ENCODE assay signal across 9 mouse cellular contexts in the genomic region with DNA sequence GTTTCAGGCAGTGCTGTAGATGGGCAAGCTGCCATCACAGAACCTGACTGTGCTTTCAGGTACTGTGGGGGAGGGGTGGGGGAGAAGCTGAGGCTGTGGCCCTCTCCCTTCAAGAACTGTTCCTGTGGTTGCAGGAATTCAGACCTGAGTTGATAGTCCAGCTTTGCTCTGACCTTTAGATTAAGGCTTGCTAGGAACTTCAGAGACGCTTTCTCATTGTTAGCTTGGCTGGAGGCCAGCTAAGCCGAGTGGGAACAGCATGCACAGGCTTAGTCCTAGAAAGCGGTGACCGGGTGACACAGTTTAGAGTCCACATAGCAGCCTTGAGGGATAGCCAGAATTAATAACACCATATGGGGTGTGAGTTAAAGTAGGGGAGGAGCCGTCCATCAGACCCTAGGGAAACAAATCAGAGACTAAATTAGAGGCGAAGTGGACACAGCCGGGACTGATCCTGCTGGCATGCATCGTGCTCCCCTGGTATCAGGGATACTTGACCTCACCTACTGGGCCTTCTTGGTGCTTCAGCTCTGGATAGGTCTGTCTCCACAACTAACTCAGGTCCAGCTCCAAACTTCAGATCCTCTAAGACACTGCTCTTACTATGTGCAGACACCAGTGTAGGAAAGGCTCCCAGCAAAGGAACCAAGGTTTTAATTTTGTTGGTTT.
DNase-seq lines count a peak whose midpoint lies in the region; ATAC-seq and TF ChIP-seq lines count a peak whose summit lies in the region.
"Had no signal": no experiment of that assay in that cellular context is flagged by ENCODE, and none has a peak within 500 bp of the region (broad histone marks: within the 10 kb centered on the region; RNA-seq: fewer than 3 reads in every experiment).

No protein-coding gene starts in this region.

- 30% methylated on average over 8 of the region's 8 CpGs for WGBS in liver, adult 2 months
- WGBS in liver, embryonic 11.5 days: 82% methylated on average over 8 of the region's 8 CpGs
- WGBS in hindbrain, embryonic 16.5 days: 31% methylated on average over 8 of the region's 8 CpGs
- 26% methylated on average over 8 of the region's 8 CpGs for WGBS in lung, embryonic 15.5 days
- 32% methylated on average over 8 of the region's 8 CpGs for WGBS in stomach, embryonic 16.5 days

- DNase-seq in liver, adult 2 months (ENCODE audit: extremely low read depth, low read depth, low spot score): peak; percentile 76
- DNase-seq in liver, embryonic 11.5 days (ENCODE audit: low spot score): no peak
- peak; percentile 43 for DNase-seq in cerebellum, postnatal 36 days
- DNase-seq in layer of hippocampus, postnatal 14 days (ENCODE audit: low spot score in 2 of 2): no peak
- no peak for DNase-seq in thymus, postnatal 4 days

- no peak for TF ChIP-seq CTCF in liver, adult 2 months (IDR thresholded peaks at IDR 0.05; ENCODE audit: low read depth, low read length)

- no peak overlapping the region for H3K4me2 ChIP-seq in liver, embryonic 11.5 days
- H3K4me2 ChIP-seq in hindbrain, embryonic 16.5 days (ENCODE audit: low read length): peak overlapping the region; percentile 31; the same call in 1 of the 2 replicates
- peak overlapping the region; percentile 11 for H3K4me2 ChIP-seq in lung, embryonic 15.5 days
- no peak overlapping the region for H3K4me2 ChIP-seq in stomach, embryonic 16.5 days (ENCODE audit: low read depth, low read length)
- H3K4me2 ChIP-seq: embryonic facial prominence, embryonic 12.5 days had no signal

- H3K27ac ChIP-seq in liver, adult 2 months (replicated peaks; ENCODE audit: insufficient read depth, low read depth, low read length): no peak overlapping the region
- no peak overlapping the region for H3K27ac ChIP-seq in liver, embryonic 11.5 days (ENCODE audit: low read depth, low read length)
- H3K27ac ChIP-seq in hindbrain, embryonic 16.5 days (ENCODE audit: low read depth, low read length): no peak overlapping the region
- H3K27ac ChIP-seq in lung, embryonic 15.5 days: no peak overlapping the region
- H3K27ac ChIP-seq in stomach, embryonic 16.5 days (ENCODE audit: low read length): no peak overlapping the region
- H3K27ac ChIP-seq: embryonic facial prominence, embryonic 12.5 days had no signal

- TF ChIP-seq POLR2A in liver, adult 2 months (IDR thresholded peaks at IDR 0.05; ENCODE audit: extremely low read depth, insufficient read depth, low read length): no peak

- H3K9me3 ChIP-seq in liver, embryonic 11.5 days (ENCODE audit: control insufficient read depth, low read length): no peaks in the 10 kb centered on the region
- no peaks in the 10 kb centered on the region for H3K9me3 ChIP-seq in hindbrain, embryonic 16.5 days (ENCODE audit: control insufficient read depth, low read length)
- no peaks in the 10 kb centered on the region for H3K9me3 ChIP-seq in lung, embryonic 15.5 days
- no peaks in the 10 kb centered on the region for H3K9me3 ChIP-seq in stomach, embryonic 16.5 days (replicated peaks; ENCODE audit: control insufficient read depth, low read length)
- H3K9me3 ChIP-seq: embryonic facial prominence, embryonic 12.5 days had no signal

- H3K27me3 ChIP-seq in liver, adult 2 months (ENCODE audit: control insufficient read depth, insufficient read depth, low read length): no peaks in the 10 kb centered on the region
- H3K27me3 ChIP-seq in liver, embryonic 11.5 days (replicated peaks; ENCODE audit: control insufficient read depth, insufficient read depth, low read length): no peaks in the 10 kb centered on the region
- H3K27me3 ChIP-seq in hindbrain, embryonic 16.5 days (replicated peaks; ENCODE audit: control insufficient read depth, insufficient read depth, low read length): no peaks in the 10 kb centered on the region
- no peaks in the 10 kb centered on the region for H3K27me3 ChIP-seq in lung, embryonic 15.5 days
- no peaks in the 10 kb centered on the region for H3K27me3 ChIP-seq in stomach, embryonic 16.5 days (ENCODE audit: control insufficient read depth, insufficient read depth, low read length)
- H3K27me3 ChIP-seq: embryonic facial prominence, embryonic 12.5 days had no signal

- no peaks in the 10 kb centered on the region for H3K36me3 ChIP-seq in liver, adult 2 months (ENCODE audit: control insufficient read depth, insufficient read depth, low read length)
- no peaks in the 10 kb centered on the region for H3K36me3 ChIP-seq in liver, embryonic 11.5 days (ENCODE audit: control insufficient read depth, insufficient read depth, low read length)
- no peaks in the 10 kb centered on the region for H3K36me3 ChIP-seq in hindbrain, embryonic 16.5 days (ENCODE audit: control insufficient read depth, insufficient read depth, low read length)
- H3K36me3 ChIP-seq in lung, embryonic 15.5 days: no peaks in the 10 kb centered on the region
- H3K36me3 ChIP-seq in stomach, embryonic 16.5 days (ENCODE audit: control insufficient read depth, insufficient read depth, low read length): no peaks in the 10 kb centered on the region
- H3K36me3 ChIP-seq: embryonic facial prominence, embryonic 12.5 days had no signal

- H3K4me3 ChIP-seq in liver, adult 2 months (ENCODE audit: insufficient read depth, low read depth, low read length): no peak overlapping the region
- no peak overlapping the region for H3K4me3 ChIP-seq in liver, embryonic 11.5 days (ENCODE audit: low read depth, low read length)
- H3K4me3 ChIP-seq in hindbrain, embryonic 16.5 days (ENCODE audit: low read length): no peak overlapping the region
- H3K4me3 ChIP-seq in lung, embryonic 15.5 days: no peak overlapping the region
- no peak overlapping the region for H3K4me3 ChIP-seq in stomach, embryonic 16.5 days (replicated peaks; ENCODE audit: low read length)
- H3K4me3 ChIP-seq: embryonic facial prominence, embryonic 12.5 days had no signal

- no peaks in the 10 kb centered on the region for H3K79me2 ChIP-seq in liver, adult 2 months (ENCODE audit: control insufficient read depth, insufficient read depth, low read length)

- no peak overlapping the region for H3K9ac ChIP-seq in liver, adult 2 months (ENCODE audit: low read depth, low read length)
- no peak overlapping the region for H3K9ac ChIP-seq in liver, embryonic 11.5 days (ENCODE audit: low read depth, low read length)
- H3K9ac ChIP-seq in hindbrain, embryonic 16.5 days (ENCODE audit: low read depth, low read length): no peak overlapping the region
- H3K9ac ChIP-seq in lung, embryonic 15.5 days: no peak overlapping the region
- H3K9ac ChIP-seq in stomach, embryonic 16.5 days (ENCODE audit: low read length): no peak overlapping the region
- H3K9ac ChIP-seq: embryonic facial prominence, embryonic 12.5 days had no signal

- H3K4me1 ChIP-seq in liver, adult 2 months (ENCODE audit: control insufficient read depth, insufficient read depth, low read length): peaks cover 2% of the 10 kb centered on the region; the same call in 1 of the 2 replicates
- H3K4me1 ChIP-seq in liver, embryonic 11.5 days (replicated peaks; ENCODE audit: control insufficient read depth, insufficient read depth, low read length): no peaks in the 10 kb centered on the region
- H3K4me1 ChIP-seq in hindbrain, embryonic 16.5 days (ENCODE audit: control insufficient read depth, insufficient read depth, low read depth, low read length): no peaks in the 10 kb centered on the region
- peaks cover 7% of the 10 kb centered on the region for H3K4me1 ChIP-seq in lung, embryonic 15.5 days
- H3K4me1 ChIP-seq in stomach, embryonic 16.5 days (ENCODE audit: control insufficient read depth, insufficient read depth, low read length): peaks cover 4% of the 10 kb centered on the region; the same call in 1 of the 2 replicates

- ATAC-seq in liver, embryonic 11.5 days (replicated peaks; ENCODE audit: low FRiP score): no peak; the same call in 1 of the 2 replicates
- ATAC-seq in hindbrain, embryonic 16.5 days: peak; percentile 88
- peak; percentile 81 for ATAC-seq in lung, embryonic 15.5 days (ENCODE audit: borderline replicate concordance, extremely low read depth, low FRiP score, low TSS enrichment)
- peak; percentile 94 for ATAC-seq in stomach, embryonic 16.5 days (ENCODE audit: insufficient read depth, low FRiP score)

Comparison
In these comparisons a context has a peak if more than half of its experiments do, and no peak if none do; other contexts are left out.
1. DNase-seq: peak in liver, adult 2 months (single experiment) and cerebellum, postnatal 36 days (2 of 2); none in liver, embryonic 11.5 days (single experiment), layer of hippocampus, postnatal 14 days (0 of 2) and thymus, postnatal 4 days (single experiment).
2. H3K4me2 ChIP-seq: peak in hindbrain, embryonic 16.5 days (single experiment) and lung, embryonic 15.5 days (single experiment); none in liver, embryonic 11.5 days (single experiment) and stomach, embryonic 16.5 days (single experiment).